Mouse (Mus musculus) MEL-GATA-1-ER (cell line): ENCODE measurements around the gene Tmed8.
"Not testable (repeated sequence)": the region's sequence is repeated elsewhere in the genome, so short reads cannot be mapped to it uniquely, and the experiment has no call there.

Experiments used
- DNase-seq: peaks from one replicate; pipeline ENCODE4 v3.0.0-alpha.2; 2012; ENCODE audit warnings: low read depth; ENCODE audit errors: extremely low read depth

The Tmed8 gene

GRCm38 (mm10) chr12:87160310-87160709, 39.9 kb downstream of the Tmed8 start:
- no peak for DNase-seq

- DNase-seq, result no peak
Measured at GRCm38 (mm10) chr12:87158099-87158498, 42.2 kb downstream of the Tmed8 start.

- no peak for DNase-seq
Measured at GRCm38 (mm10) chr12:87157361-87157760, 42.9 kb downstream of the Tmed8 start.

- DNase-seq, result not testable (repeated sequence)
Measured at GRCm38 (mm10) chr12:87154448-87154847, 45.8 kb downstream of the Tmed8 start.

- no peak for DNase-seq
Measured at GRCm38 (mm10) chr12:87149471-87149870, 50.8 kb downstream of the Tmed8 start.

GRCm38 (mm10) chr12:87148136-87148535, 52.1 kb downstream of the Tmed8 start:
- DNase-seq, result no peak

- peak; percentile 91 for DNase-seq
Measured at GRCm38 (mm10) chr12:87147395-87148089, 52.7 kb downstream of the Tmed8 start, which contains the start of gene Pomt2. Gene Pomt2 (minus strand): TSS chr12:87147968.

GRCm38 (mm10) chr12:87146966-87147365, 53.3 kb downstream of the Tmed8 start, which contains the start of gene Gstz1:
Gene Gstz1 (plus strand): TSS chr12:87147165.
- DNase-seq, result peak; percentile 75

GRCm38 (mm10) chr12:87142156-87142555, 58.1 kb downstream of the Tmed8 start:
- no peak for DNase-seq

GRCm38 (mm10) chr12:87138768-87139167, 61.5 kb downstream of the Tmed8 start:
- DNase-seq, result no peak

- DNase-seq, result no peak
Measured at GRCm38 (mm10) chr12:87138342-87138701, 61.9 kb downstream of the Tmed8 start.

- DNase-seq, result no peak
Measured at GRCm38 (mm10) chr12:87137439-87138341, 62.6 kb downstream of the Tmed8 start.

- no peak for DNase-seq
Measured at GRCm38 (mm10) chr12:87132784-87133183, 67.5 kb downstream of the Tmed8 start.

GRCm38 (mm10) chr12:87132210-87132609, 68.0 kb downstream of the Tmed8 start:
- no peak for DNase-seq

GRCm38 (mm10) chr12:87131619-87132018, 68.6 kb downstream of the Tmed8 start:
- no peak for DNase-seq

GRCm38 (mm10) chr12:87131181-87131580, 69.1 kb downstream of the Tmed8 start:
- DNase-seq, result no peak

GRCm38 (mm10) chr12:87130224-87130623, 70.0 kb downstream of the Tmed8 start:
- no peak for DNase-seq

GRCm38 (mm10) chr12:87127256-87127655, 73.0 kb downstream of the Tmed8 start:
- DNase-seq, result no peak

GRCm38 (mm10) chr12:87121918-87122589, 78.2 kb downstream of the Tmed8 start:
- peak; percentile 42 for DNase-seq
